Mouse (Mus musculus) neural tube, embryonic 11.5 days (tissue): Measurements from ENCODE around the gene Smpd4. TPM values are rescaled to one million over a fixed set of nuclear protein-coding genes. Genes with fewer than 3 reads are reported as not detected.

Experiments used
- ATAC-seq: fragments of 200-750 bp; cut with Nextera tagmentation; 2 replicates; pipeline ENCODE4 v1.8.0; 2017; ENCODE audit warnings: moderate number of reproducible peaks, mild to moderate bottlenecking, moderate TSS enrichment, moderate library complexity; ENCODE audit not compliant: insufficient read depth, low FRiP score, low TSS enrichment
- DNase-seq: peaks from one replicate; pipeline ENCODE4 v3.0.0-alpha.2; 2015; ENCODE audit warnings: low spot score
- H3K27ac ChIP-seq: fragments of 300-500 bp; sonication (generic); 2 replicates; pipeline ENCODE4 v1.5.1; 2014; ENCODE audit warnings: low read depth, mild to moderate bottlenecking, low read length
- H3K27me3 ChIP-seq: fragments of 300-500 bp; sonication (generic); 2 replicates; pipeline ENCODE4 v1.6.1; 2014; ENCODE audit warnings: mild to moderate bottlenecking, low read length, mixed read lengths; ENCODE audit not compliant: control insufficient read depth, insufficient read depth
- H3K36me3 ChIP-seq: fragments of 300-500 bp; sonication (generic); 2 replicates; pipeline ENCODE4 v1.6.1; 2014; ENCODE audit warnings: mild to moderate bottlenecking, low read length, moderate library complexity, mixed read lengths; ENCODE audit not compliant: control insufficient read depth, insufficient read depth
- H3K4me1 ChIP-seq: fragments of 300-500 bp; sonication (generic); 2 replicates; pipeline ENCODE4 v1.6.1; 2014; ENCODE audit warnings: low read length, mixed read lengths; ENCODE audit not compliant: control insufficient read depth, insufficient read depth
- H3K4me2 ChIP-seq: fragments of 300-500 bp; sonication (generic); 2 replicates; pipeline ENCODE4 v1.6.1; 2014; ENCODE audit warnings: low read depth, mild to moderate bottlenecking, moderate library complexity
- H3K4me3 ChIP-seq: fragments of 300-500 bp; sonication (generic); 2 replicates; pipeline ENCODE4 v1.5.1; 2014; ENCODE audit warnings: low read depth, low read length
- H3K9ac ChIP-seq: fragments of 300-500 bp; sonication (generic); 2 replicates; pipeline ENCODE4 v1.6.1; 2014; ENCODE audit warnings: mild to moderate bottlenecking, low read length
- H3K9me3 ChIP-seq: fragments of 300-500 bp; sonication (generic); 2 replicates; pipeline ENCODE4 v1.6.1; 2016; ENCODE audit warnings: low read length; ENCODE audit not compliant: control insufficient read depth
- WGBS: fragments of 180-500 bp; shearing (Covaris S2); extraction: QIAGEN DNeasy Blood & Tissue Kit; methylation state at CpG from one replicate; pipeline ENCODE4 v1.1.7; 2014; 5-methylcytosine and 5-hydroxymethylcytosine counted together
- polyA plus RNA-seq: library from polyadenylated mRNA; unstranded; fragments of >200 nt; fragmentation: Nextera tagmentation; extraction: Ambion mirVana; gene quantifications from 2 replicates; pipeline ENCODE4 v1.2.1, GENCODE M21; 2014

Smpd4 gene
- polyA plus RNA-seq, 1 experiment from 2014 or later: 45.3 TPM

GRCm38 (mm10) chr16:17633481-17634181 lies 14.5 kb downstream of the Smpd4 start:
- DNase-seq: no peak
- H3K36me3 ChIP-seq: peaks cover 11% of the 10 kb centered on the region
- WGBS: 82% methylated on average over 8 of the region's 8 CpGs
- H3K4me2 ChIP-seq: no peak overlapping the region
- H3K27me3 ChIP-seq: no peaks in the 10 kb centered on the region
- no peak for ATAC-seq
- H3K4me3 ChIP-seq: no peak overlapping the region
- no peaks in the 10 kb centered on the region for H3K9me3 ChIP-seq
- no peaks in the 10 kb centered on the region for H3K4me1 ChIP-seq
- no peak overlapping the region for H3K27ac ChIP-seq
- no peak overlapping the region for H3K9ac ChIP-seq

DNA sequence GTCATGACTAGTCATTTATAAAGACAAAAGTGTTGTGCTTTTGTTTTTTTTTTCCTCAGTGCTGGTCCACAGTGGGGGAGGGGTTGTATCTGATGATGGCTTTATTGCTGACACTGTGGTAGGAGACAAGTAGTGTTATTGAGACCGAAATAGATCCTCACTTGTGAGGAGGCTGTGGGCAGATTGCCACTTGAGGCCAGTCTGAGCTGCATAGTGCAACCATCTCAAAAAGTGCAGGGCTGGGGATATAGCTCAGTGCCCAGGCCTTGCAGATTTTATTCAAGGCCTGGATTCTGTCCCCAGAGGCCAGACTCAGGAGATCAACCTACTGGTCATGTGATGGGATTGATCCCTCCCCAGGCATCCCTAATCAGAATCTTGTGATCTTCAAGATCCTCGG lies 17.8 kb downstream of the Smpd4 start:
- DNase-seq (no peak), ATAC-seq (no peak)
- H3K27me3 ChIP-seq: no peaks in the 10 kb centered on the region
- no peak overlapping the region for H3K4me3 ChIP-seq
- no peak overlapping the region for H3K4me2 ChIP-seq
- H3K4me1 ChIP-seq: no peaks in the 10 kb centered on the region
- H3K9me3 ChIP-seq: no peaks in the 10 kb centered on the region
- no peak overlapping the region for H3K9ac ChIP-seq
- WGBS: 84% methylated on average over 2 of the region's 2 CpGs
- peaks cover 27% of the 10 kb centered on the region for H3K36me3 ChIP-seq
- no peak overlapping the region for H3K27ac ChIP-seq

- peaks cover 32% of the 10 kb centered on the region for H3K36me3 ChIP-seq
- 79% methylated on average over 2 of the region's 2 CpGs for WGBS
These were observed 18.5 kb downstream of the Smpd4 start for GRCm38 (mm10) chr16:17637610-17638009.

GRCm38 (mm10) chr16:17638036-17638628 lies 19.0 kb downstream of the Smpd4 start:
- 95% methylated on average over 9 of the region's 9 CpGs for WGBS
- H3K27me3 ChIP-seq: no peaks in the 10 kb centered on the region
- no peaks in the 10 kb centered on the region for H3K4me1 ChIP-seq
- no peak overlapping the region for H3K9ac ChIP-seq
- no peak overlapping the region for H3K27ac ChIP-seq
- ATAC-seq (no peak), DNase-seq (no peak)
- H3K36me3 ChIP-seq: peaks cover 33% of the 10 kb centered on the region
- no peak overlapping the region for H3K4me2 ChIP-seq
- no peaks in the 10 kb centered on the region for H3K9me3 ChIP-seq
- H3K4me3 ChIP-seq: no peak overlapping the region

More at GRCm38 (mm10) chr16:17637610-17638009, 18.5 kb downstream of the Smpd4 start:
- no peak for ATAC-seq
- no peak overlapping the region for H3K4me2 ChIP-seq
- no peaks in the 10 kb centered on the region for H3K27me3 ChIP-seq
- no peaks in the 10 kb centered on the region for H3K4me1 ChIP-seq
- H3K27ac ChIP-seq: no peak overlapping the region
- H3K9ac ChIP-seq: no peak overlapping the region
- no peak overlapping the region for H3K4me3 ChIP-seq
- no peaks in the 10 kb centered on the region for H3K9me3 ChIP-seq
- DNase-seq: no peak

GRCm38 (mm10) chr16:17639081-17639480 lies 19.9 kb downstream of the Smpd4 start:
- Histone ChIP-seq H3K9ac (no peak overlapping the region), H3K27me3 (no peaks in the 10 kb centered on the region), H3K4me3 (no peak overlapping the region), H3K4me1 (no peaks in the 10 kb centered on the region), H3K4me2 (no peak overlapping the region), H3K27ac (no peak overlapping the region), H3K9me3 (no peaks in the 10 kb centered on the region), H3K36me3 (peaks cover 29% of the 10 kb centered on the region)
- DNase-seq (no peak), ATAC-seq (no peak)
- WGBS: 88% methylated on average over 3 of the region's 3 CpGs

- Histone ChIP-seq H3K4me2 (no peak overlapping the region), H3K27ac (no peak overlapping the region), H3K9me3 (no peaks in the 10 kb centered on the region), H3K9ac (no peak overlapping the region), H3K4me1 (no peaks in the 10 kb centered on the region), H3K36me3 (peaks cover 29% of the 10 kb centered on the region), H3K27me3 (no peaks in the 10 kb centered on the region), H3K4me3 (no peak overlapping the region)
- no peak for DNase-seq
- WGBS: 94% methylated on average over 6 of the region's 6 CpGs
- no peak for ATAC-seq
These were observed 20.8 kb downstream of the Smpd4 start for GRCm38 (mm10) chr16:17639951-17640350.

DNA sequence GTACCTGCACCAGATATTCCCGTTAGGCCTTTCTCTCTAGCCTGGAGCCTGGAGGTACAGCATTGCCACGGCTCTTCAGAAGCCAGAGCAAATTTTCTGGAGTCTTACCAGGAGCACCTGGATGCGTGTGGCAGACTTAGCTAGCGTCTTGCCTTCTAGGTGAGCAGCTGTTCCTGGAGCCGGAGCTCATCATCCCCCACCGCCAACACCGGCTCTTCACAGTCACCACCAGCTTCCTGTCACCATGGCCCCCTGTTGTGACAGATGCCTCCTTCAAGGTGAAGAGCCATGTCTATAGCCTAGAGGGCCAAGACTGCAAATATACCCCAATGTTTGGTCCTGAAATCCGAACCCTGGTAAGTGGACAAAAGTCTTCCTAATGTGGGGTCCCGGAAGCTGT lies 21.6 kb downstream of the Smpd4 start:
- Histone ChIP-seq H3K27me3 (no peaks in the 10 kb centered on the region), H3K36me3 (peaks cover 29% of the 10 kb centered on the region), H3K4me2 (no peak overlapping the region), H3K9ac (no peak overlapping the region), H3K27ac (no peak overlapping the region), H3K4me1 (no peaks in the 10 kb centered on the region), H3K4me3 (no peak overlapping the region), H3K9me3 (no peaks in the 10 kb centered on the region)
- 94% methylated on average over 9 of the region's 9 CpGs for WGBS
- ATAC-seq (no peak), DNase-seq (no peak)

DNA sequence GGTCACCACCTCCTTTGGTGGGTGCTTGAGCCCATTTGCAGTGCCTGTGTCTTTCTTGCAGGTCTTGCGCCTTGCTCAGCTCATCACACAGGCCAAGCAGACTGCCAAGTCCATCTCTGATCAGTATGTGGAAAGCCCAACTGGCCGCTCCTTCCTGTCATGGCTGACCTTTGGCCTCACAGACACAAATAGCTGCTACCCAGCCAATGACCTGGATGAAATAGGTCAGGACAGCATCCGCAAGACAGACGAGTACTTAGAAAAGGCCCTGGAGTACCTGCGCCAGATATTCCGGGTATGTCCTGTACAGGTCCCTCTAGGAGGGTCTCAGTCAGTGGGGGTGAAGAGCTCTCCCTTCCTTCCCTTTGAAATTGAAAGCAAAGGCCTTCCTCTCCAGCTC lies 22.1 kb downstream of the Smpd4 start:
- Histone ChIP-seq H3K9me3 (no peaks in the 10 kb centered on the region), H3K36me3 (peaks cover 29% of the 10 kb centered on the region), H3K27ac (no peak overlapping the region), H3K27me3 (no peaks in the 10 kb centered on the region), H3K9ac (no peak overlapping the region), H3K4me3 (no peak overlapping the region; the same call in 1 of the 2 replicates), H3K4me1 (no peaks in the 10 kb centered on the region), H3K4me2 (no peak overlapping the region)
- ATAC-seq (no peak), DNase-seq (no peak)
- 87% methylated on average over 6 of the region's 6 CpGs for WGBS

DNA sequence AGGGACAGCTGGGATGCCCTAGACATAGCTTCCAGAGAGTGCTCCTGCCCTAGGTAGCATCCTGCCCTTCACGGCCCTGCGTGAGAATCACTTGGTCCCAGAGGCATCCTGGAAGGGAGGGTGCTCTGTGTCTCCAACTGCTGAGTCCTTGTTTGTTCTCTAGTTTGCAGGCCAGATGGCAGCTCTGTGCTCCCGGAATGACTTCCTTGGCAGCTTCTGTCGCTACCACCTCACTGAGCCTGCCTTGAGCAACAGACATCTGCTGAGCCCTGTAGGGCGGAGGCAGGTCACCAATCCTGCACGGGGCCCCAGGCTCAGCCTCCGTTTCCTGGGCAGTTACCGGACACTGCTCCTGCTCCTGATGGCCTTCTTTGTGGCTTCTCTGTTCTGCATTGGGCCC lies 23.2 kb downstream of the Smpd4 start:
- Histone ChIP-seq H3K4me2 (no peak overlapping the region), H3K4me1 (no peaks in the 10 kb centered on the region), H3K9ac (no peak overlapping the region), H3K27ac (no peak overlapping the region), H3K36me3 (peaks cover 29% of the 10 kb centered on the region), H3K9me3 (no peaks in the 10 kb centered on the region), H3K4me3 (no peak overlapping the region), H3K27me3 (no peaks in the 10 kb centered on the region)
- DNase-seq (no peak), ATAC-seq (no peak)
- WGBS: 82% methylated on average over 8 of the region's 8 CpGs
